Mouse (Mus musculus) forelimb bud, embryonic 11.5 days (tissue): ENCODE data around the gene Castor2.

Experiments used
- DNase-seq: peaks from one replicate; pipeline ENCODE4 v3.0.0-alpha.2; 2012; ENCODE audit warnings: low read depth, low spot score

The Castor2 gene

DNA sequence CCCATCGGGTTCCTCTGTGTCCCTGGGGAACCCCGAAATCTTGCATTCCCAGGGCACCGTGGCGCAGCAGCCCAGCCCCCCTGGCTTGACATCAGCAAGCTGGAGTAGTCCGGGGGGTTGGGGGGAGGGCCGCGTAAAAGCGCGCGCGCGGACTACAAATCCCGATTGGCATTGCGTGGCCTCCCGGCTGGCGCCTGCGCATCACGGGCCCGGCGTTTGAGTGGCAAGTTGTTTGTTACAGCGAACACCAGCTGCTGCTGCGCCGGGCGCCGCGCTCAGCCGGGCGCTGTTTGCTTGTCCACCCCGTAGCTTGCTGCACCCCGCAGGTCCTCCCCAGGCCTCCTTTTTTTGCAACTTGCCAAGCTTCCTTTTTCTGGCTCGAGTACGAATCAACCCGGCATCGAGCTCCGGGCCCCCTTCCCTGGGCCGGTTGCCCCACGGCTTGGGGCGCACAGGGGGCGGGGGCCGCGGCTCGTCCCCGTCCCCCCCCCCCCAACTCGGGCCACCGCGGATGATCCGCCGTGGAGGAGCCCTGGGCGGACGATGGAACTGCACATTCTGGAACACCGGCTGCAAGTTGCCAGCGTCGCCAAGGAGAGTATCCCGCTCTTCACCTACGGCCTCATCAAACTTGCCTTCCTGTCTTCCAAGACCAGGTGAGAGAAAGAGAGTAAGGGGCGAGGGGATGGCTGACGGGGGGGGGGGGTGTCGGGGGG, at the start of gene Castor2:
Gene Castor2 (plus strand): TSS at position 216 of the 716 bp plus-strand sequence.
- DNase-seq = peak; percentile 92

DNA sequence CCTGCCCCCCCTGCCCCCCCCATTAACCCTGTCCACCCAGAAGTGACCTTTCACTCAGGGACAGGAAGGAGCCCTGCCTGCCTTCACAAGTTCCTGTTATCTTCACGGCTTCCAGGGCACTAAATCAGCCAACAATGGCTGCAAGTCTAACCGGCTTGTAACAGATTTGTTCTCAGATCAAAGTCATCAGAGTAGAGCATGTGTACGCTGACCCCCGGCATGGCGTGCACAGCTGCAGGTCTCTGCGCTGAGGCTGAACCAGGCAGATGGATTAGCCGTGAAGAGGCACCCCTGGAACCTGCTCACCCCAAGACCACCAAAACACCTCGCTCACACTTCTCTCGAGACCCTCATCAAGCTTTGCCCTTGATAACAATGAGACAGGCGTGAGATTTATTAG, 48.8 kb upstream of the Castor2 start:
- peak; percentile 41 for DNase-seq

DNA sequence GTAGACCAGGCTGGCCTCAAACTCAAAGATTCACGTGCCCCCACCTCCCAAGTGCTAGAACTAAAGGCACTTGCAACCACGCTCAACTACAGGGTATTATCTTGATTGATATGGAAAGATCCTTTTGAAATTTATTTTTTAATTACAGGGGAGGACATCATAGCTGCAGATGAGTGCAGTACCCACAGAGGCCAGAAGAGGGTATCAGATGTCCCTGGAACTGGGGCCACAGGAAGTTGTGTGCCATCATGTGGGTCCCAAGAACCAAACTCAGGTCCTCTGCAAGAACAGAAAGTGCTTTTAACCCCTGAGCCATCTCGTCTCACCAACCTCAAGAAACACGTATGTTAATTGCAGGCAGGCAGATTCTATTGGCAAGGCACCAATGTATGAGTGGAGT, 46.9 kb upstream of the Castor2 start:
- no peak for DNase-seq

DNA sequence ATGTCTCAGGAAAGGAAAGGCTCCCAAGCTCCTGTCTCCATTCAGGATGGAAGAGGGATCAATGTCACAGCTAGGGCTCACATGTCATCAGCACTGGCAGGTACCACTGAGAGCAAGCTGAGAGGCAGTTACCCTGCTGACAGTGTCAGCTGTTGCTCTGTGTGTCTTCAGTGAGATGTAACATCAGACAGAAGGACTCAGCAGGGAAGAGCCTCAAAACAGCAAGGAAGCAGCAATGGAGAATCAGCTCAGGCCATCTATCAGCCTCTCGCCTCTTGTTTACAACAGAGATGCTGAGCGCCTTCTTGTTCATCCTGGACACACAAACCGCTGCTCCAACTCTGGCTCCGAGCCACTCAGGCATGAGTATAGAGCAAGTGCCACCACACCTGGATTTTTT, 45.0 kb upstream of the Castor2 start:
- no peak for DNase-seq

DNA sequence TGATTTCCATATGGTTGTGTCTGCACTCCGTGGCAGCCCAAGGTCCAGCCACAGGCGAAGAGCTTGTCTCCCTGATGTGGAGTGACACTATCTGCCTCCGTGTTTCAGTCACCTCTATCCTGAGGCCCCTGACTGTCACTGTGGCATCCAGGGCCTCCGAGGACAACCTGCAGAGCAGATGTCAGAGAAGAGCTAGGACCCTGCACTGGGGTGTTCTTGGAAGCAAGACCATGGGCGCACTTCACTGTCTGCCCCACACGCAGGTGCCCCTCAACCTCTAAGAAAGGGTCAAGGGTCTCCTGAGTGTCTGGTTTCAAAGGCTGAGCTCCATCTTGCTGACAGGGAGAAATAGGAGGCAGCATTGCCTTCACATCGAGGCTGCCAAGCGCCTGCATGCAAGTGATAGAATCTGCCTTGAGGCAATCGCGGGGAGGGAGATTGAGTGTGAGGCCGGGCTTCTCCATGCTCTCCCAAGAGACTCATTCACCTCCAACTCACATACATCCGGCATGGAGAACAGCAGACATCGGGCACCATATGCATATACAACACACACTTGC, 40.6 kb upstream of the Castor2 start:
- DNase-seq = no peak

DNA sequence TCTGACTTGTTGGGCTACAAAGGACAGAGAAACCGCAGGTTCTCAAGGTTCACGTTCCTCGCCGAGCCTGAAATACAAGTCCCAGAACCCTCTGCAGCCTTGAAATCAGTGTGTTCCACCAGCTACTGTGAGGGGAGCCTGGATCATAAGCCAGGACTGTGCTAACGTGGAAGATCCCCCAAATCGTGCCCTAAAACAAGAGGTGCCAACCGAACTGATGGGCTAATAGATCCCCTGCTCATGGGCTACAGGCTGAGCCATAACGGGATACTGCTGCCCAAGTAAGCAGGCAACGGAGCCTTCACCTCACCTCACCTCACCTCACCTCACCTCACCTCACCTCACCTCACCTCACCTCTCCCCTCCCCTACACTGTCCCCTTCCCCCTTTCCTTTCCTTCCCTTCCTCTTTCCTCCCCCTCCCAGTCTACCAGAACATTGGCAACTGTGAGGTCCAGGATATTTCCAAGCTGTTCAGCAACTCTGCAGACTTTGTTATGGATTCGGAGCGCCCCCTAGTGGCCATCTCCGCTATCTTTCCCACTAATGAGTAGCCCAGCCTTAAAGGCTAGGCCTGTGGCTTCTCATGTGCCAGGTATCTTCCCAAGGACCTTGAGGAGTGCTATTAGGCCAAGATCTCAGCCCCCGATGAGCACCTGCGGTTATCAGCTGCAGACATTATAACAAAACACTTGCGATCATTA, 36.0 kb upstream of the Castor2 start:
- peak; percentile 90 for DNase-seq

DNA sequence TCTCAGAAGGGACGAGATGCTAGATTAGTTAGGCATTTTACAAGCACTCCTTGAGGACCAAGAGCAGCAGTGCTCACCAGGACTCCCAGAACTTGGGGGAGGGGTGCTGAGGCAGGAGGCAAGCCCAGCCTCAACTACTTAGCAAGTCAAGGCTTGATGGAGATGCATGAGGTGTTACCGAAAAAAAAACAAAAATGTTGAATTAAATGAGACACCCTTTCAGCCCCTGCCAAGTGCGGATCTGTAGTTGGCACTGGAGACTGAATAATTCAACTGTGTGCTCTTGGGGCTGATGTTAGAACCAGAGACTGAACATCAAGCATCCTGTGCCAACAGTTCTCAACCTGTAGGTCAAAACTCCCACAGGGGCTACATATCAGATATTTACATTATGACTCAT, 33.2 kb upstream of the Castor2 start:
- no peak for DNase-seq

DNA sequence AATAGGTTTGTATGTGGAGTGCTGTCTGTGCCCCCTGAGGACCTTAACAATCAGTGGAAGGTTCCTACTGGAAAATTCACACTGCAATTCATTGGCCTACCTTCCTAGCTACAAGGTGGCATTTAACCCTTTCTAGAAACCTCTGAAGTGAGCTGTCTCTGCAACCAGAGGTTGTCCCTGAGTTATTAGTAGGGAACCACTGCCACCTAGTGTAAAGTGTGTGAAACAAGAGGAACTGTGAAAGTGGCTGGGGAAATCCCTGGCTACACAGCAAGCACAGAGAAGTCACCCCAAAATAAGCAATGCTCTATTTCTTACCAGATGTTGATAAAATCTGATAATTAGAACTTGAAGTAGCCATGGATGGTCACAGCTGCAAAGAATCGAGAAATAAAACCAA, 31.6 kb upstream of the Castor2 start:
- DNase-seq = no peak

DNA sequence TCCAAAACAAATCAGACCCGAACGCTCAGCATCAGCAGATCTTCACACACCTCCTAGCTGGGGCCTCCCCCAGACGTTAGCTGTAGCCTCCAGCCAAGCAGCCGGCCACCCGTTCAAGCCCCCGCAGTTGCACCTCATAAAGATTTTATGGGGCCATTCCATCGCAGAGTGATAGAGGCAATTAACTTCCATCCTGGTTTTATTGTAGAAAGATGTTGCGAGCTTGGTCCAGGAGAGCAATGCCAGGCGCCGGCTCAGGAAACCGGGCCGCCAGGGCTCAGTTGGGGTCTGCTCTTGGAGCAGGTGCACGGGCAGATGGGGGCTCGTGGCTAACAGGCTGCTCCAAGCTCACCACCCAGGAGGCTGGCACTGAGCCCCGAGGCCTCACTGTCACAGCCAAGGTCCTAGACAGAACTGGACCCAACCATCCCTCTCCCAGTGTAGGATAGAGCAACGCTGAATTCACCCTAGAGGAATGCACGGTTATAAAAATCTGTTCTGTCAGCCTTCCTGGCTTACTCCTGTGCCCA, 25.9 kb upstream of the Castor2 start:
- peak; percentile 84 for DNase-seq

DNA sequence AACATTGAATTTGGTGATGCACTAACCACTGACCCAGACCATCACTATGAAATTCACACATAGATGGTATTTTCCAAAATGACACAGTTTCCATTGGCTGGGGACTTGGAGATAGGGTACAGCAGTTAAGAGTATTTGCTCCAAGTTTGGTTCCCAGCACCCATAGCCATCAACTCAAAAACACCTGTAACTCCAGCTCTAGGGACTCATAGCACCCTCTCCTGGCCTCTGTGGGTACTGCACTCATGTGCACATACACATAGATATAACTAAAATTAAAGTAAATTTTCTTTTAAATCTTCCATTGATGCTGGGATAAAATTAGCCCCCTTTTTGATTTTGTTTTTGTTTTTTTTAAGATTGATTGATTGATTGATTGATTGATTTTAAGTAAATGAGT, 25.1 kb upstream of the Castor2 start:
- no peak for DNase-seq

DNA sequence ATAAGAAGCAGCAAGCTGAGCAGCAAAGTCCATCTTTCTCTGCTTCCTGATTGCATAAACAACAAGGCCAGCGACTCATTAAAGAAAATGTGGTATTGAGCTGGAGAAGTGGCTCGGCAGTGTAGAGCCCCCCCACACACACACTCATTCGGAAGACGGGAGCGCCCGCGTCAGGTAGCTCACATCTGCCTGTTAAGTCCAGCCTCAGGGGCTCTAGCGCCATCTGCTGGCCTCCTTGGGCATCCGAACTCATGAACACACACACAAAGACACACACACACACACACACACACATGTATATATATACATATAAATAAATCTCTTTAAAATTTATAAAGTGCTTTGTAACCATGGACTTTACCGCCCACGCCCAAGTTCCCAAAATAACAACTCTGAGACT, 23.3 kb upstream of the Castor2 start:
- no peak for DNase-seq

DNA sequence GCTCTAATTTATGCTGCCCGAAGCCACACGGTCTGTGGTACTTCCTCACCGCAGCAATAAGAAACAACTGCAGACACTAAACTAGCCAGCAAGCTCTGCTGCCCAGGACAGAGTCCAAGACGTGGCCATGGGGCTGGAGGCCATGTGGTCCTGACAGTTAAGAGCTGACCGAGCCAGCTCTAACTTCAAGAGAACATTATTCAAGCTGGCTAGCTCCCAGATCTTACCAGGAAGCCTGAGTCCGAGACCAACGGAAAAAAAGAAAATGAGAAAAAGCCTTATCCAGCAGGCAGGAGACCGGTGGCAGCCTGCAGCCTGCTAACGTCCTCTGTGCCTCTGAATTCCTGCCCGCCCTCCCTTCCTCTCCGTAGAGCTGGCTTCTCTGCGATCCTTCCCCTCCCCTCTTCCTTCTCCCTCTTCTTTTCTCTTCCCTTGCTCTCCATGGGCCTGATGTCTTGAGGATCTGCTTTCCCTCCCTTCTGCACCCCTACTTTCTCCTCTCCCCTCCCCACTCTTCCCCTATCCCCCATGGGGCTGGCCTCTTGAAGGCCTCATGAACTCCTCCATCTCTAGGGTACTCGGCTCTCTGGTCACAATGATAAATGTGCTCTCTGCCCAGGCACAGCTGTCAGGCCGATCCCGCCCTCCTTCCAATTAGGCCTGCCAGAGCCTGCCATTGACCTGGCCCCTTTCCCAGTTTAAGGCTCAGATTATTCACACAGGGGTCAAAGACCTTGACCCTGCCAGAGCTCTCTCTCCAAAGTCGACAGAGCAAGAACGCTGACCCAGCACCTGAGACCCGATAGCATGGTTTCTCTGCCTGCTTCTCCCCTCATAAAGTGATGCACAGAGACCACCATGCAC, 18.6 kb upstream of the Castor2 start:
- no peak for DNase-seq

DNA sequence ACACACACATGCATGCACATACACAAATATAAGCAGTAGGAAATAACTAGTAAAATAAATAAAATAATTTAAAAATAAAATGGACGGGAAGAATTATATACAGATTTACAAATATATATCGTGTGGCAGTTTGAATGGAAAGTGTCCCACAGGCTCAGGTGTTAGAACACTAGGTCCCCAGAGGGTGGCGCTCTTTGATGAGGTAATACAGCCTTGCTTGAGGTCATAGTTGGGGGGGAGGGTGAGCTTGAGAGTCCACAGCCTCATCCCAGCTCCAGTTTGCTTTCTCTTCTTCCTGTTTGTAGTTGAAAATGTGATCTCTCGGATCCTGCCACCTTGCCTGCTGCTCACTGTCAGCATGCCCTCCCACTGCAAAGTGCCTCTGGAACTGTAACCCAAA, 14.3 kb upstream of the Castor2 start:
- DNase-seq = no peak

DNA sequence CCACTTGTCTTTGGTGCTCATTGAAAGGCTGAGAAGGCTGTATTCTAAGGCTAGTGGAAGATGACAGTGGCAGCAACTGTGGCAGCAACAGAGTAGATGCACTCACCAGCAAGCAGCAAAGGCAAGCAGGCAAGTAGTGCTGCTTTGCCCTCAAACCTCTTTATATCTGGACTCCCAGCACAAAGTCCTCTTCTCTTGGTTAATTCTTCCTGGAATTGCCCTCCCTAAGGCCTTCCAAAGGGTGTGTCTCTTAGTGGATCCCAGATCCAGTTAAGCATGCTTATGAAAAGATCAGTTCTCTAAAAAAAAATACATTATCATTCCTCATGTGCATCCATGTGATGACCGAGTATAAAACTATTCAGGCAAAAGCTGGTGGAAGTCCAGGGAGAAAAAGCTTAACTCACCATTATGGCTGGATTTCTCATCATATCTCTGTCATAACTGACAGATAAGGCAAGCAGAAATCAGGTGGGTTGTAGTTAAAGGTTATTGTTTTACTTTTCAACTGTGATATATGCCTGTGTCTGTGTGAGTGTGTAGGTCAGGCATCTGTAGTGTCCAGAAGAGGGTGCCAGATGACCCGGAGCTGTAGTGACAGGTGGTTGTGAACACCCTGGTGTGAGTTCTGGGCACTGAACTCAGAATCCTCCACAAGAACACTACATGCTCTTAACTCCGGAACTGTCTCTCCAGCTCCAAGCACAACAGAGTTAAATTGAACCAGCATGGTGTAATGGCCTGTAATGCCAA, 13.4 kb upstream of the Castor2 start:
- DNase-seq = no peak

DNA sequence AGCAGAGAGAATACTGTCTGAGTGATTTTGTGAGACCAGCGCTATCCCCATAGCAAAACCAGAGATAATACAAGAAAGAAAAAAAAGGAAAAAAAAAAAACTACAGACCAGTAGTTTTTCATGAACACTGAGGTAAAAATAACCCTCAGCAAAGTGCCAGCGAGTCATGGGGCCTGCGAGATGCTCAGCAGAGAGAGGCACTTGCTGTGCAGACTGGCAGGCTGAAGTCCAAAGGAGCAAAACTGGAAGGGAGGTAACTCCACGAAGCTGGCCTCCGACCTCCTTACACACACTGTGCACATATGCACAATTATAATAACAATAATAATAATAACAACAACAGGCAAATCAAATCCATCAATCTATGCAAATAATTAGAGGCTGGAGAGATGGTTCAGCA, 12.3 kb upstream of the Castor2 start:
- DNase-seq = no peak

DNA sequence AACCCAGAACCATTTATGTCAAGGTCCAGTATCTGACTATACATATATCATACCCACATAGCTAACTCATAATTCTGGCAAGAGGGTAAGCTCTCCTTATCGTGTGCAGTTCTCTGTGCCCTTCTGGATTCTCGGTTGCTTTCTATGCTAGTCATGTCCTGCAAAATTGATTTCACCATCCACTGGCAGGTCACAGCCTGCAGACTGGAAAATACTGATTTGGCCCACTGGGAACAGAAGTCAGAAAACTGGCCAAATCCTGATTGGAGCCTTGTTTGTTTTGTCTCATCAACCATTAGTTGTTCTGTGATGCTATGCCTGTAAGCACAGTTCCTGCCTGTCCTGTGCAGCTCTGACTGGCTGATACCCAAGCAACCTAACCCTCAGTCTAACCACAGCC, 3.7 kb upstream of the Castor2 start:
- DNase-seq = no peak

DNA sequence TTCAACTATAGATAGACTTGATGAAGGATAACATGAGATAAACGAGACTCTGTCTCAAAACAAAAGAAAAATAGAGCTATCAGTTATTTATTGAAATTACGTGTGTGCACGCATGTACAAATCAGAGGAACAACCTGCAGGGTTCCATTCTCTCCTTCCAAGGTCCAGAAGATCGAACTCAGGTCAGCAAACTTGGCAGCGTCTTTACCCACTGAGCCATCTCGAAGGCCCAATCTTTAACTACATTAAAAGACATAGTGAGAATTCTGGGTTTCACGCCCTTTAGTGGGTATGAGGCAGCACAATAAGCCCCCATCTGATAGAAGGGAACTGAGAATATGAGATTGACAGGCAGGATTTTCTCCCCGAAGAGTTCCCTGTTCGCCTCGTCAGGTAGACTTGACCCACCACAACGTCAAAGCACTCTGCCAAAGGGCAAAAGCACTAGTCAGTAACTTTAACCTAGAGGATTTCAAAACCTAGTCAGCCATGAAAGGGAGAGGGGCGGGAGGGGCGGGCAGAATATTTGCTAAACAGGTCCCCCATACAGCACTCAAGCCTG, 1.1 kb upstream of the Castor2 start:
- DNase-seq = no peak

DNA sequence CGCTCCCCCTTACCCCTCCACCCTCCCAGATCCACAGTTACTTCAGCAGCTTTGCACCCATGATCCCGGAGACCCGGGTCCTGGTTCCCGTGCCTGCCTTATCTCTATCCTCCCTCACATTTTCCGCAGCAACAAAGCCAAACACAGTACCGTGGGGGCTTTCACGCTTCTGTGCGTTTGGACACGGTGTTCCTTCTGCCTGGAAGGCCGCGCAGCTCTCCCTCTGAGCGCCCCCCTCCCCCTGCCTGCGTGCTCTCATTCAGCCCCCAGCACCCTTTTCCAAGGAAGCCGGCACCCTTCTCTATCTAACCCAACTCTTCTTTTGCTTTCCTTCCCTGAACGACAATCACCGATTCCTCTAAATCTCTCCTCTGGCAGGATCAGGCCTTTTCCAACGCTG, 535 bp upstream of the Castor2 start:
- no peak for DNase-seq

DNA sequence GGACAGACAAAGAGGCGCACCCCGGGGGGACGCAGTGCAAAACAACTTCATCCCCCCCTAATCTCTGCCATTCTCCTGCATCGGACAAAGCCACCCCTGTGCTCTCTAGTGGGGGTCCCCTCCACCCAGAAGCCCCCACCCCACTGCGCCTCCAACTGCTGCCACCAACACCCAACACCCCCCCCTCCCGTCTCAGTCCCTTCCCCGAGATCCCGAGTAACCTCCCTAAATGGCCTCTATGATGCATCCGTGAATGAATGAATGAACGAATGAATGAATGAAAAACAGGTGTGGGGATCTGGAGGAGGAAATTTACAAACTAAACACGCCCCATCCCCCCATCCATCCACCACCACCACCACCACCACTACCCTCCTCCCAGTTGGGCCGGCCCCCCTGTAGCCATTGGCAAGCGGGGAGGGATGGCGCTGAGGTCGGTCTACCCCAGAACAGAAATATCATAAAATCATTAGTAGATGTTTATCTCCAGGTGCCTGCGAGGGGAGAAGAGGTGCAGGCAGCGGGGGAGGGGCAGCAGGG, 791 bp downstream of the Castor2 start:
- peak; percentile 42 for DNase-seq

DNA sequence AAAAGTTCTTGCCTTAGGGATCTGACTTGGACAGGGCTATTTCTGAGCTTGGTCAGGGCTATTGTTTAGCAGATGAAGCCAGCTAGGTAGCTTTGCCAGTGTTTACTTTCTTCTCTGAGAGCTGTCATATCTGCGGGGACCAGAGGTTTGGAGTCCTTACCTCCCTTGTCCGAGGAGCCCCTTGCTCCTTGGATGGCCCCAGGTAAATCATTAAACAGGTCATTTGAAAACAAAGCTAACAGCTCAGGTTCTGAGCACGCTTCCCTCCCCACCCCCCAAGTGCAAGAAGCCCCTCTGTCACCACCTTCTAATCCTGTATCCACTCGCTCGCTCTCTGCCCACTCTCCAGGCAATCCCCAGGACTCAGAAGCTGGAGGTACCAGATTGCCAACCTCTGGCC, 1.8 kb downstream of the Castor2 start:
- DNase-seq = no peak

DNA sequence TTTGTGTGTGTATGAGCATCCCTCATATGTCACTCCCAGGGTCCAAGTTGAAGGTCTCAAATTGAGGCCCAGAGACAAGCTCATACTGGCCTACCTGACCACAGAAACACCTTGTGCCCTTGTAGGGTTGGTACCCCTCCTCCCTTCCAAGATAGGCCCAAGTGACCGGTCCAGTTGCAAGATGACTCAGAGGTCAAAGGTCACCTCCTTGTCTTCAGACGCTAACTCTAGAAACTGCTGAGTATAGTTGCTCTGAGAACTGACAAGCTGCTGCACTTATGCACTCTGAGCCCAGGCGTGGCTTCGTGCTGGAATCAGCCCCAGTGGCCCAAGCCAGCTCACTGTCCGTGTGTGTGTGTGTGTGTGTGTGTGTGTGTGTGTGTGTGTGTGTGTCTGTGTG, 2.4 kb downstream of the Castor2 start:
- DNase-seq = no peak
